Mouse (Mus musculus) layer of hippocampus, adult 18-20 months (tissue): ENCODE results near the gene Rpl34. TPM values are rescaled to one million over a fixed set of nuclear protein-coding genes. Genes with fewer than 3 reads are reported as not detected.

Source experiments
- total RNA-seq, 2 experiments: library from RNA; stranded (reverse); gene quantifications; 2 replicates each; pipeline ENCODE4 v1.2.3; 2021

The Rpl34 gene
- total RNA-seq, 2 experiments from 2014 or later, result 350 to 366 TPM

Other genes starting within 250 kb of the Rpl34 start
- 10 to 100 TPM; 11.8 to 13.8 TPM for gene Etnppl, start 113.0 kb downstream of the Rpl34 start, total RNA-seq
- 10 to 100 TPM; 56.3 to 61.5 TPM for gene Ostc, start 21.0 kb downstream of the Rpl34 start, total RNA-seq